Mouse (Mus musculus) embryonic facial prominence, embryonic 10.5 days (tissue): ENCODE measurements around the gene Nrxn2. TPM values are rescaled to one million over a fixed set of nuclear protein-coding genes. Genes with fewer than 3 reads are reported as not detected.

Experiments
- DNase-seq: peaks from one replicate; pipeline ENCODE4 v3.0.0-alpha.2; 2017; ENCODE audit warnings: low spot score
- H3K27ac ChIP-seq: fragments of 300-500 bp; sonication (generic); replicated peaks from 2 replicates; pipeline ENCODE4 v1.5.1; 2016; ENCODE audit warnings: mild to moderate bottlenecking
- H3K27me3 ChIP-seq: fragments of 300-500 bp; sonication (generic); replicated peaks from 2 replicates; pipeline ENCODE4 v1.6.1; 2016; ENCODE audit warnings: low read depth, mild to moderate bottlenecking; ENCODE audit not compliant: poor library complexity, severe bottlenecking
- H3K36me3 ChIP-seq: fragments of 300-500 bp; sonication (generic); replicated peaks from 2 replicates; pipeline ENCODE4 v1.6.1; 2016; ENCODE audit warnings: mild to moderate bottlenecking, moderate library complexity
- H3K4me1 ChIP-seq: fragments of 300-500 bp; sonication (generic); 2 replicates; pipeline ENCODE4 v1.6.1; 2016
- H3K4me3 ChIP-seq: fragments of 300-500 bp; sonication (generic); 2 replicates; pipeline ENCODE4 v1.5.1; 2016; ENCODE audit warnings: mild to moderate bottlenecking, moderate library complexity
- H3K9me3 ChIP-seq: fragments of 300-500 bp; sonication (generic); 2 replicates; pipeline ENCODE4 v1.6.1; 2016; ENCODE audit warnings: mild to moderate bottlenecking
- WGBS: fragments of 180-500 bp; shearing (Covaris S2); methylation state at CpG from one replicate; pipeline ENCODE4 v1.1.7; 2016; 5-methylcytosine and 5-hydroxymethylcytosine counted together
- polyA plus RNA-seq: library from polyadenylated mRNA; unstranded; fragments of >200 nt; fragmentation: Nextera tagmentation; extraction: Ambion mirVana; gene quantifications from 2 replicates; pipeline ENCODE4 v1.2.1, GENCODE M21; 2016

The Nrxn2 gene
- polyA plus RNA-seq, 1 experiment from 2014 or later, result 1.9 TPM

GRCm38 (mm10) chr19:6539592-6539991 lies 121.1 kb downstream of the Nrxn2 start:
- no peak overlapping the region for H3K27ac ChIP-seq
- H3K4me3 ChIP-seq, result no peak overlapping the region
- peaks cover 31% of the 10 kb centered on the region for H3K27me3 ChIP-seq
- no peaks in the 10 kb centered on the region for H3K36me3 ChIP-seq
- 85% methylated on average over 4 of the region's 4 CpGs for WGBS
- H3K4me1 ChIP-seq, result peaks cover 14% of the 10 kb centered on the region
- no peaks in the 10 kb centered on the region for H3K9me3 ChIP-seq
- no peak for DNase-seq

GRCm38 (mm10) chr19:6540191-6540590 lies 121.7 kb downstream of the Nrxn2 start:
- H3K27me3 ChIP-seq, result peaks cover 25% of the 10 kb centered on the region
- no peaks in the 10 kb centered on the region for H3K9me3 ChIP-seq
- H3K4me1 ChIP-seq, result peaks cover 13% of the 10 kb centered on the region
- 76% methylated on average over 6 of the region's 6 CpGs for WGBS
- H3K36me3 ChIP-seq, result no peaks in the 10 kb centered on the region
- no peak overlapping the region for H3K4me3 ChIP-seq
- DNase-seq, result no peak
- no peak overlapping the region for H3K27ac ChIP-seq

- Histone ChIP-seq H3K27me3 (peaks cover 13% of the 10 kb centered on the region; the same call in 1 of the 2 replicates), H3K36me3 (no peaks in the 10 kb centered on the region), H3K27ac (no peak overlapping the region), H3K4me1 (peaks cover 10% of the 10 kb centered on the region), H3K4me3 (no peak overlapping the region), H3K9me3 (no peaks in the 10 kb centered on the region)
- 87% methylated on average over 7 of the region's 7 CpGs for WGBS
- no peak for DNase-seq
Observed at GRCm38 (mm10) chr19:6541521-6541920, 123.0 kb downstream of the Nrxn2 start.

- H3K27ac ChIP-seq, result no peak within 1 kb of the TSS
- peaks cover 5% of the 10 kb centered on the region for H3K4me1 ChIP-seq
- no peaks in the 10 kb centered on the region for H3K9me3 ChIP-seq
- WGBS, result 90% methylated on average over 16 of the region's 16 CpGs
- 0 out of 2 replicates have a peak, but pooled peaks cover 3% of the 10 kb centered on the region for H3K27me3 ChIP-seq
- no peak within 1 kb of the TSS for H3K4me3 ChIP-seq
- H3K36me3 ChIP-seq, result no peaks in the 10 kb centered on the region
- DNase-seq, result no peak
Observed at GRCm38 (mm10) chr19:6542367-6543034, 124.0 kb downstream of the Nrxn2 start, which contains the start of gene Slc22a12. Slc22a12 (minus strand) TSS chr19:6543032.

GRCm38 (mm10) chr19:6543035-6543383 lies 124.5 kb downstream of the Nrxn2 start:
- H3K4me1 ChIP-seq, result peaks cover 5% of the 10 kb centered on the region
- no peak overlapping the region for H3K4me3 ChIP-seq
- no peak overlapping the region for H3K27ac ChIP-seq
- no peak for DNase-seq
- no peaks in the 10 kb centered on the region for H3K27me3 ChIP-seq
- 95% methylated on average over 6 of the region's 6 CpGs for WGBS
- no peaks in the 10 kb centered on the region for H3K9me3 ChIP-seq
- H3K36me3 ChIP-seq, result no peaks in the 10 kb centered on the region

GRCm38 (mm10) chr19:6543518-6543917 lies 125.0 kb downstream of the Nrxn2 start:
- no peaks in the 10 kb centered on the region for H3K27me3 ChIP-seq
- no peaks in the 10 kb centered on the region for H3K36me3 ChIP-seq
- 46% methylated on average over 7 of the region's 7 CpGs for WGBS
- H3K27ac ChIP-seq, result no peak overlapping the region
- H3K4me1 ChIP-seq, result peaks cover 5% of the 10 kb centered on the region
- no peaks in the 10 kb centered on the region for H3K9me3 ChIP-seq
- H3K4me3 ChIP-seq, result no peak overlapping the region
- no peak for DNase-seq

- H3K4me1 ChIP-seq, result peaks cover 2% of the 10 kb centered on the region
- H3K9me3 ChIP-seq, result no peaks in the 10 kb centered on the region
- 81% methylated on average over 13 of the region's 13 CpGs for WGBS
- H3K36me3 ChIP-seq, result no peaks in the 10 kb centered on the region
- DNase-seq, result no peak
- H3K27ac ChIP-seq, result no peak overlapping the region
- H3K4me3 ChIP-seq, result no peak overlapping the region
- H3K27me3 ChIP-seq, result no peaks in the 10 kb centered on the region
Observed at GRCm38 (mm10) chr19:6544712-6545111, 126.2 kb downstream of the Nrxn2 start.

- DNase-seq, result no peak
- H3K9me3 ChIP-seq, result no peaks in the 10 kb centered on the region
- no peak overlapping the region for H3K4me3 ChIP-seq
- H3K27ac ChIP-seq, result no peak overlapping the region
- peaks cover 2% of the 10 kb centered on the region for H3K4me1 ChIP-seq
- H3K36me3 ChIP-seq, result no peaks in the 10 kb centered on the region
- WGBS, result 94% methylated on average over 5 of the region's 5 CpGs
- no peaks in the 10 kb centered on the region for H3K27me3 ChIP-seq
Observed at GRCm38 (mm10) chr19:6545481-6545880, 127.0 kb downstream of the Nrxn2 start.

GRCm38 (mm10) chr19:6546096-6546495 lies 127.6 kb downstream of the Nrxn2 start:
- WGBS, result 68% methylated on average over 1 of the region's 1 CpGs
- Histone ChIP-seq H3K36me3 (no peaks in the 10 kb centered on the region), H3K4me3 (no peak overlapping the region), H3K4me1 (no peaks in the 10 kb centered on the region; the same call in 1 of the 2 replicates), H3K27me3 (no peaks in the 10 kb centered on the region), H3K9me3 (no peaks in the 10 kb centered on the region), H3K27ac (no peak overlapping the region)
- DNase-seq, result no peak

GRCm38 (mm10) chr19:6547801-6548200 lies 129.3 kb downstream of the Nrxn2 start:
- no peaks in the 10 kb centered on the region for H3K27me3 ChIP-seq
- no peak for DNase-seq
- 84% methylated on average over 5 of the region's 5 CpGs for WGBS
- peaks cover 3% of the 10 kb centered on the region; the same call in 1 of the 2 replicates for H3K4me1 ChIP-seq
- H3K36me3 ChIP-seq, result no peaks in the 10 kb centered on the region
- no peak overlapping the region for H3K4me3 ChIP-seq
- H3K9me3 ChIP-seq, result no peaks in the 10 kb centered on the region
- no peak overlapping the region for H3K27ac ChIP-seq

- Histone ChIP-seq H3K9me3 (no peaks in the 10 kb centered on the region), H3K27me3 (no peaks in the 10 kb centered on the region), H3K27ac (peak overlapping the region; percentile 54; the same call in 1 of the 2 replicates), H3K4me1 (peaks cover 9% of the 10 kb centered on the region), H3K36me3 (no peaks in the 10 kb centered on the region), H3K4me3 (no peak overlapping the region)
- 78% methylated on average over 16 of the region's 16 CpGs for WGBS
- DNase-seq, result no peak
Observed at GRCm38 (mm10) chr19:6548431-6549410, 130.2 kb downstream of the Nrxn2 start.

GRCm38 (mm10) chr19:6549566-6549965 lies 131.0 kb downstream of the Nrxn2 start:
- no peak for DNase-seq
- H3K4me3 ChIP-seq, result no peak overlapping the region

More at GRCm38 (mm10) chr19:6549566-6549965, 131.0 kb downstream of the Nrxn2 start:
- Histone ChIP-seq H3K9me3 (no peaks in the 10 kb centered on the region), H3K36me3 (no peaks in the 10 kb centered on the region), H3K27me3 (no peaks in the 10 kb centered on the region), H3K27ac (no peak overlapping the region), H3K4me1 (peaks cover 18% of the 10 kb centered on the region)
- WGBS, result 85% methylated on average over 11 of the region's 11 CpGs
